Mouse (Mus musculus) bone marrow, adult 2 months (tissue): Measurements from ENCODE around the gene Arid1b. TPM values are rescaled to one million over a fixed set of nuclear protein-coding genes. Genes with fewer than 3 reads are reported as not detected.

Source experiments
- H3K27ac ChIP-seq: fragments of 200-500 bp; 2 replicates; pipeline ENCODE4 v1.5.1; 2012; ENCODE audit warnings: low read depth, mild to moderate bottlenecking, control low read depth, inconsistent platforms, low read length; ENCODE audit not compliant: control insufficient read depth, poor library complexity, insufficient read depth
- H3K4me1 ChIP-seq: fragments of 200-500 bp; 2 replicates; pipeline ENCODE4 v1.6.1; 2011; ENCODE audit warnings: low read length; ENCODE audit not compliant: control insufficient read depth, insufficient read depth
- H3K4me3 ChIP-seq: fragments of 200-500 bp; replicated peaks from 2 replicates; pipeline ENCODE3; 2011; ENCODE audit warnings: mild to moderate bottlenecking, low read depth, low read length, control low read depth; ENCODE audit not compliant: control insufficient read depth
- CTCF ChIP-seq: fragments of 200-500 bp; IDR thresholded peaks from 2 replicates; pipeline ENCODE4 v1.5.1; 2011; ENCODE audit warnings: low read length, control low read depth; ENCODE audit not compliant: control insufficient read depth, insufficient read depth
- POLR2A ChIP-seq: fragments of 200-500 bp; IDR thresholded peaks from 2 replicates; pipeline ENCODE4 v1.6.1; 2011; ENCODE audit warnings: low read depth, mild to moderate bottlenecking, control low read depth, low read length, borderline replicate concordance; ENCODE audit not compliant: control insufficient read depth
- WGBS: fragments of 180-500 bp; shearing (Covaris S2); methylation state at CpG from one replicate; pipeline ENCODE4 v1.1.7; 2018; 5-methylcytosine and 5-hydroxymethylcytosine counted together
- polyA plus RNA-seq: library from polyadenylated mRNA; stranded (reverse); fragments of >200 nt; gene quantifications from 2 replicates; pipeline ENCODE4 v1.2.4, GENCODE M21; 2011; ENCODE audit warnings: low replicate concordance; ENCODE audit not compliant: missing spikeins, insufficient read depth, insufficient read length

Arid1b gene
- polyA plus RNA-seq, 1 experiment, result 12.5 TPM

DNA sequence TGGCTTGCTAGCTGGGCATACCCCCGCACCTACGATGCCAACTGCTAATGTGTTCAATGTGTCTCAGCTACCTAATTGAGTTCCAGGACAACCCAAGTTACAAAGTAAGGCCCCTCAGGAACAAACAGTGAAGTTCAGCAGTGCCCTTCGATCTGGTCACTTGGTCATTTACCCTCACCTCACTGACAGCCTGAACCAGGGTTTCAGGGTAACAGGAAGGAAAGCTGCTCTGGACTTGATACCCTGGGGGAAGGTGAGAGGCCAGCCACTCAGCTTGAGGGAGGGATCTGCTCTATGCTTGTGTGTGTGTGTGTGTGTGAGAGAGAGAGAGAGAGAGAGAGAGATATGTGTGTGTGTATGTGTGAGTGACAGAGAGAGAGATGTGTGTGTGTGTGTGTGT is 11.2 kb downstream of the Arid1b start:
- TF ChIP-seq CTCF (no peak), POLR2A (no peak)
- WGBS, result 53% methylated on average over 3 of the region's 3 CpGs
- Histone ChIP-seq H3K4me1 (peaks cover 21% of the 10 kb centered on the region), H3K4me3 (no peak overlapping the region), H3K27ac (no peak overlapping the region)

DNA sequence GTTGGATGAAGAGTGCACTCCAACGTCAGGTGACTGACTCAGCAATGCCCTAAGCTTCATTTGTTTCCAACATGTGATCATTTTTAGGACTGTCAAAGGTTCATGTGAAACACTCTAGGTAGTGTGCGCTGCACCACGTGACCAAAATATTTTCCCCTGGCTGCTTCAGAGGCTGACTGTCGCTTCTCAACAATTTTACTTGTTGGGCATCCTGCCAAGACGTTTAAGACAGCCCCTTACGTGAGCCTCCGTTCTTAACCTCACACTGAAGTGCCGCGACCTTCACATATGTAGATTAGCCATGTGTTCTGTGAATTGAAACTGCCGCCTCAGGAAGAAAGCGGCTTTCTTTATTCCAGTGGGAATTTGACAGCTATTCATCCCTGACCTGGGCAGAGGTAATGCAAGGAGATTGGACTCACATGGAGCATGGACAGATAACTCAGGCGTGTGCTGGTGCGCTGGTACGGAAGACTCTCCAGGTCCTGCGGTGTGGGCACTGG is 13.1 kb downstream of the Arid1b start:
- peaks cover 16% of the 10 kb centered on the region for H3K4me1 ChIP-seq

DNA sequence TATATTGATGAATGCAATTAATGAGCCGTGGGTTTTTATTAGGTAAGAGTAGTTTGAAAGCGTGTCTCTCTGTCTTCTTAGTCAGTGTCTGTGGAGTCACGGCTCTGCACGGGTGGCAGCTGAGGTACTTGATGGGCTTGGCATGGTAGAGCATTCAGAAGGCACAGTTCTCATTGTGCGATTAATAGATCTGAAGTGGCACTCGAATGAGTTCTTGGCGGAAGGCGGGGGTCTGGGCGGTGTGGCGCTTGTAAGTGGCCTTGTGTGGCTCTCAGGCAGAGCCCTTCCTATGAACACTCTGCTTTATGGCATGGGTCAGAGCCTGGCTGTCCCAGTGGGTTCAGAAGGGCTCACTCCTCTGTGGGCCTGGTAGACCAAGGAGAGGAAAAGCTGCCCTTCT is 14.1 kb downstream of the Arid1b start:
- no peak for TF ChIP-seq POLR2A
- TF ChIP-seq CTCF, result no peak
- no peak overlapping the region for H3K4me3 ChIP-seq
- peaks cover 16% of the 10 kb centered on the region for H3K4me1 ChIP-seq
- WGBS, result 83% methylated on average over 10 of the region's 10 CpGs
- no peak overlapping the region for H3K27ac ChIP-seq

More for the DNA sequence above, 13.1 kb downstream of the Arid1b start:
- Histone ChIP-seq H3K27ac (no peak overlapping the region), H3K4me3 (no peak overlapping the region)
- TF ChIP-seq CTCF (no peak), POLR2A (no peak)
- 24% methylated on average over 15 of the region's 15 CpGs for WGBS

DNA sequence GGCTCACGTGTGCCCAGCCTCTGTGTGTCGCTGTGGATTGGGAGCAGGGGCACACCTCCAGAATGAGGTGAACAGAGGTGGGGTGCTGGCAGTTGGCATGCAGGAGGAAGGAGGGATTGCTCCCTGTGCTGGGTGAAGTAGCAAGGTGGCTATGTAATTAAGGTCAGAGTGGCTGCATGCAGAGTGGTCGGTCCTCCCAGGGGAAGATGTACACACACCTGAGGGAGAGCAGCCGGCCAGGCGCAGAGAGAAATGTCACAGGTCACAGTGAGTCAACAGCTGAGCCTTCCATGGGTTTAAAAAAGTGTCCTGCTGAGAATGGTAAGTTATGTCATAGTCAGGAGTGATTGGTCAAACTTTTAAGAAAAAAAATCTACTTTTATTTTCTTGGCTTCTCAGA is 14.6 kb downstream of the Arid1b start:
- no peak overlapping the region for H3K27ac ChIP-seq
- no peak overlapping the region for H3K4me3 ChIP-seq
- peaks cover 16% of the 10 kb centered on the region for H3K4me1 ChIP-seq
- 76% methylated on average over 5 of the region's 5 CpGs for WGBS
- TF ChIP-seq POLR2A, result no peak
- TF ChIP-seq CTCF, result no peak

DNA sequence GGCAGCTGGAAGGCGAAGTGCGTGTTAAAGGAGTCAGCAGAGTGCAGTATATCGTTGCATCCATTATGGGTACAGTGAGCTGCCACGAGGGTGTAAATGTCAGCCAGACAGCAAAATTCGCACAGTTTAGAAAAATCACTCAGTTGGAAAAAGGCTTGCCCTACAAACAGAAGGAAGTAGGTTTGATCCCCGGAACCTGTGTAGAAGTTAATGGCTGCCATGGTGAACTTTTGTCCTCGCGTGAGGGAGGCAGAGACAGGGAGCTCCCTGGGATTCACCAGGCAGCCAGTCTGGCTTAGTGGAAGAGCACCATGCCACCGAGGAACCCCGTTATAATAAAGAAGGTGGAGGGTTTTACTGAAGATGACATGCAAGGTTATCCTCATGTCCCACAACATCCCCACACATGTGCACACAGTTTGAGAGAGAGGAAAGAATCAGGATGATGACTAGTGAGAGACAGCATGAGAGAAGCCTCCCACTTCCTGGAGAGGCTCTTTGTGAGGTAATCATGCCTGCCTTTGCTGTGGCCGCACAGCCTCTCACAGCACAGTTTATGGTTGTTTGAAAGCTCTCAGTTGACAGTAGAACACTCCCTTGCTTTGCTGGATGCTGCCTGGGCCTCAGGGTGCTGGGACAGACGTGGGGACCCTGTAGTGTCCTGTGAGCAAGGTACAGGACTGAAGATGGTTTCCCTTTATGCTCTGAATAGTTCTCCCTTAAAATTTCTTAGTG is 15.6 kb downstream of the Arid1b start:
- no peak overlapping the region for H3K4me3 ChIP-seq
- H3K4me1 ChIP-seq, result peaks cover 12% of the 10 kb centered on the region
- no peak overlapping the region for H3K27ac ChIP-seq
- TF ChIP-seq POLR2A, result no peak
- WGBS, result 66% methylated on average over 12 of the region's 12 CpGs

DNA sequence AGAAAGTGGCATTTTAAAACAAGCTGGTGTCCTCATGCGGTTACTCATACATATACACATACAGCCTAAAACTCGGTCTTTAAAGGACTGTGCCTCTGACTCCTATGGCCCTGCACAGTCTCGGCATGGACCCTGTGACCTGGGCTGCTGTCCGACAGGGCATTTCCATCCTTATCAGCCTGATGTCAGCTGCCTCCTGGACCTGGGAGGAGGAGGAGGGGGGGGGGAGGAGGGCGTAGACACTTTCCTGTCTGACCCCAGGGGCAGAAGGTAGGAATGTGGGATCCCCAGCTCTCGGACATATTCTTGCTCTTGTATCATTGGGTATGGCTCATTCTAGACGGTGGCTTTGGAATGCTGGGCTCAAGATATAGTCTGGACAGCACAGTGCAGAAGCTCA is 16.6 kb downstream of the Arid1b start:
- WGBS, result 76% methylated on average over 7 of the region's 7 CpGs

DNA sequence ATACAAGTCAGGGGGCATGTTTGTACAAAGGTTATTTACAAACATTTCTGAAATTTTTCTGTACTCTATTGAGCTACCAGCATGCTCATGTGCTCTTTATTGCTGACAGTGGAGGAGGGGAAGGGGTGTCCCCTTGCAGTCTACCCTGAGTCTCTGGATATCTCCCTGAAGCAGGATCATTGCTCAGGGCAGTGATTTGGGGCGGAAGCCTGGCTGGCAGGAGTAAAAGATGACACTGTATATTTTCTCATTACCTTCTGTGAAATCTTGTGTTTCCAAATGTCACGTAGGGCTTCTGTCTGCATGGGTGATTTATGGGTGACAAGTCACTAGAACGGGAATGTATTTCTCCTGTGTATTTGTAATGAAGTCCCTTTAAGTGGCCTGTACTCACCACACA is 18.0 kb downstream of the Arid1b start:
- Histone ChIP-seq H3K4me1 (peaks cover 6% of the 10 kb centered on the region), H3K27ac (no peak overlapping the region), H3K4me3 (no peak overlapping the region)
- 66% methylated on average over 3 of the region's 3 CpGs for WGBS
- TF ChIP-seq POLR2A, result no peak
- TF ChIP-seq CTCF, result no peak

More for the DNA sequence above, 16.6 kb downstream of the Arid1b start:
- Histone ChIP-seq H3K4me1 (peaks cover 6% of the 10 kb centered on the region), H3K4me3 (no peak overlapping the region), H3K27ac (no peak overlapping the region)
- no peak for TF ChIP-seq CTCF

DNA sequence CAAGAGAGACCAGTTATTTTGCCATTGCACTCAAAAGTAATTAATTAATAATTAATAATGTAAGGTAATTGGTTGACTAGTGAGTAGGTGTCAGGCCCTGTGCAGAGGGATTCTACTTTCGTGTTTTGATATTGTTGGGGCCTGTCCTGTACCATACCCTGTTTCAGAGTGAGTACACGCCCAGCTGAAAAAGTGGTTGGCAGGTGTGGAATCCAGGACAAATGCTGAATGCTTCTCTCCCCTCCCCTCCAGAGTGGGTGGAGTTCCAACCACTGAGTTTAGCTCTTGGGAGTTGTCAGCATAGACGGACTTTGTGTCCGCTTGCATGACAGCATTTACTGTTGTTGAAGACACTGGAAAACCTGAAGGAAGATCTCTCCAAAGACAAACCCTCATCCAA is 18.4 kb downstream of the Arid1b start:
- H3K4me3 ChIP-seq, result no peak overlapping the region
- 75% methylated on average over 4 of the region's 4 CpGs for WGBS
- H3K4me1 ChIP-seq, result peaks cover 6% of the 10 kb centered on the region
- no peak for TF ChIP-seq POLR2A
- no peak for TF ChIP-seq CTCF
- H3K27ac ChIP-seq, result no peak overlapping the region
